Mouse (Mus musculus): Measurements from ENCODE around the gene Prss2. TPM values are rescaled to one million over a fixed set of nuclear protein-coding genes. Genes with fewer than 3 reads are reported as not detected.
"Not testable (repeated sequence)": the region's sequence is repeated elsewhere in the genome, so short reads cannot be mapped to it uniquely, and the experiment has no call there.

Prss2 gene
- total RNA-seq, 2 experiments from 2014 or later, result 892 TPM; not detected in 1

DNA sequence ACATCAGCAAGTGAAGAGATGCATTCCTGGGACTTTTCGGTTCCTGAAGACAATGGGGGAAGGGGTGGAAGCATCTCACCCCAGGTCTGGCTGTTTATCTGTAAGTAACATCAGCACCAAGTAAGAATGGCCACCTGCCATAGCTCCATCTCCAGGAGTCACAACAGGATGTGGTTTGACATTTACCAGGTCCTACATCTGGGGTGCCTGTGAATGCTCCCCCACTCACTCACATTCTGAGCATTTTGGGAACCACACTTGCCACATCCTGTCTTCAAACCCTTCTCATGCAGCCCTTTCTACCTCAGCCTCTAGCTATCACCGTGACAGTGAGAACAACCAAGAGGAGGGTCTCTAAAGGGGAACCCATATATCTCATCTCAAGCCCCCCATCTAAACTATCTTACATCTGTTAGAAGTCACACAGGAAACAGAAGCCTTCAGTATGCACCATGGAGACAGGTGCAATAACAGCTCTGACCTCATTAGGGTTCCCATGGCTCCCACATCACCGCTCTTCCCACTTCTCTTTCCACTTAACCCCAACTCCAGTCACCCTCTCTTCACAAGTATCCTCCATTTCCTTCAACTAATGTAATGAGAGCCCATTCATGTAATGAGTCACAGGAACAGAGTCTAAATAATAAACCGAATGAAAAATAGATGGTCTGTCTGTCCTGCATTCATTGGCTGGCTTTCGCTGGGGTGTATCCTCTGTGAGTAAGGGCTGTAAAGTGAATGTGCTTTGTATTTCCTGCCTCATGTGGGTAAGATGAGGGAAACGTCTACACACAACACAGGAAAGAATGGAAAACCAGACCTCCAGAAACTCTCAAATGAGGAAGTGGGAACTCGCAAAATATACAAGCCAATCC lies 32.9 kb downstream of the Prss2 start:
- DNase-seq (ENCODE audit: low spot score in 2 of 2), result no peak

GRCm38 (mm10) chr6:41556389-41556788 lies 34.8 kb downstream of the Prss2 start:
- DNase-seq (ENCODE audit: low spot score in 2 of 2), result no peak

DNA sequence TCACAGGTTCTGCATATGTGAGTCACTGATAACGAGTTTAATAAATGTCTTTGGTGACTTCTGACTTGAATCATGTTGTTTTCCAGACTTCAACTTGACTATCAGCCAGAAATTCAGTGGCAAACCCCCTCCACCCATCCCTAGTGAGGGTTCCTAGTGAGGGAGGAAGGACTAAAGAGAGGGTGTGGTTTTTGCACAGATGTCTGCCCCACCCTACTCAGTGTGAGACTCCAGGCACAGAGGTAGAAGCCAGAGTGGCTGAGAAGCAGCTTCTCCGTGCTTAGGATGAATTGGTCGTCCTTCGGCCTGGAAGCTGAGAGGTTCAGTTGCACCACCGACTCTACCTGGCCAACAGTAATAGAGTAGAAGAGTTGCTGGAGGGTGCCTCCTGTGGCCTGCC lies 35.9 kb downstream of the Prss2 start:
- DNase-seq (ENCODE audit: low spot score in 2 of 2), result no peak

GRCm38 (mm10) chr6:41558271-41558670 lies 36.7 kb downstream of the Prss2 start:
- DNase-seq (ENCODE audit: low spot score in 2 of 2), result no peak

DNA sequence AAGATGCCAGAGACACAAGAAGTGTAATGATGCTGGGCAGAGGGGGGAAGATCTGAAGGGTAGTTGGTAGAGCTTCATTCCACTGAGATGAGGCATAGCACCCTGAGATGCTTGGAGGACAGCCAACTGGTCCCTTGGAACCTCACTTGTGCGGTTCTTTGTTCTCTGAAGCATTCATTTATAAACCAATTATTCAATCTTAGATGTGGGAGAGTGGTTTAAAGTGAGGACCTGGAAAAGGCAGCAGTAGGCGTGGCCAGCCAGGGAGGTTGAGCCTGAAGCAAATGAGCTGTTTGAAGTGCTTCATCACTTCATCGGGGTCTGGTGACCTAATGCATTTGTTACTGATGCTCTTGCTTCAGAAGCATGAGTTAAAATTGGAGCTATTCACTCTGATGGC lies 37.7 kb downstream of the Prss2 start:
- no peak for DNase-seq (ENCODE audit: low spot score in 2 of 2)

GRCm38 (mm10) chr6:41560273-41560672 lies 38.7 kb downstream of the Prss2 start:
- DNase-seq (ENCODE audit: low spot score in 2 of 2), result no peak

DNA sequence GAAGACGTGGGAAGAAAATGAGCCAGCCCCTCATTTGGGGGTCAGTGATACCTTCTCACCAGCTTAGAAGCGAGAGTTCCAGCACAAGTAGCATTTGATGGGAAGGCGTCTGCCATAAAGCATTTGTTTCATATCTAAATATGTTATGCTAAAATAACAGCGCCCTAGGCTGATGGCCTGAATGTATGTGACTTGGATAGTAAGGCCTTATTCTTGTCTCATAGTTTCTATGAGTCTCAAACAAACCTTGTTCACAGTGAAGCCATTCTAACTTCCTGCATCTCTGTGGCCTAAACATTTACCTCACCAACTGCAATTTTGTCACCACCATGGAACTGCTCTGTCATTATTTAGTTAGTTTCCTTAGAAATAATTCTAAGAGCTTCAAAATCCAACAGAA lies 41.0 kb downstream of the Prss2 start:
- no peak for DNase-seq (ENCODE audit: low spot score in 2 of 2)

DNA sequence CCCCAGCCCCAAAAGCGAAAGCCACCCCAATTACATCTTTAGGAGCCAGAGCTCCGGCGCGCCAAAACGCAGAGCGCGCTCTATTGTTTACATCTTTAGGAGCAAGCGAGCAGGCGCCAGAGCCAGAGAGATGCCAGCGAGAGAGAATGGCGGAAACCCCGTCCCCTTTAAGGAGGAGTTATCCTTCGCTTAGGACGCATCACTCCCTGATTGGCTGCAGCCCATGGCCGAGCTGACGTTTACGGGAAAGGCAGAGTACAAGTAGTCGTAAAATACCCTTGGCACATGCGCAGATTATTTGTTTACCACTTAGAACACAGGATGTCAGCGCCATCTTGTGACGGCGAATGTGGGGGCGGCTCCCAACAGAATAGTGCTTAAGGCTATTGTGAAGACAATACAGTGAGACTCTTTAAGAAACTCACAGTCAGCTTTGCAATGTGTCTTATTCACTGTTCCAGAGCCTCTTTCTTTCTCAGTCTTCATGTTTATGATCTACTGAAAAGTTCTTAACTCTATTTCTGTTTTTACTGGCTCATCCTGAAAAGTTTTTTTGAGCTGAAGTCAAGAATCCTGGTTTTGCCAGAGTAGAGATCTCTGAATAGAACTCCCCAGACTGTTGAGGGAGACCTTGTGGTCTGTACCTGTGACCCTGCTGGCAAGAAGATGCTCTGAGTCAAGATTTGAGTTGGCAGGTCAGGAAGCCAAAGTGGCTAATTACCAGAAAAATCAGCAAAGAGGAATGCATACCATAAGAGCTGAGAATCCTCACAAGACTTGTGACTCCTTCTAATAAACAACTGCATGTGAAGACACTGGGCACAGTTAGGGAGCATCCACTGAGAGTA lies 41.7 kb downstream of the Prss2 start:
- not testable (repeated sequence) for DNase-seq (ENCODE audit: low spot score in 2 of 2)

DNA sequence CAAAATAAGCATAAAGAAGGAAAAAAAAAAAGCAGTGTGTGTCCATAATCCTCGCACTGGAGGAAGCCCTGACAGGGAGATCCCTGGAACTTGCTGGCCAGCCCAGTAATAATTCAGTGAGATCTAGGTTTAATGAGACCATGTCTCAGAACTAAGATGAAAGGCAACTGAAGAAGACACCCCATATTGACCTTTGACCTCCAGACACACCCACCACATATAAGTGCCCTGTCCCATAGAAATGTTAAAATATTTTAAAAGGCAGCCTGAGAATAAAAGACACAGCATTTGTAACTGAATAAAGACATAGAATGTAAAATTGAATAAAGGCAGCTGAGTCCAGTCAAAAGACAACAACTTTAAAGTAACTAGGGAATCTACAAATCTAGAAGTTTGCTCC lies 43.7 kb downstream of the Prss2 start:
- no peak for DNase-seq (ENCODE audit: low spot score in 2 of 2)

DNA sequence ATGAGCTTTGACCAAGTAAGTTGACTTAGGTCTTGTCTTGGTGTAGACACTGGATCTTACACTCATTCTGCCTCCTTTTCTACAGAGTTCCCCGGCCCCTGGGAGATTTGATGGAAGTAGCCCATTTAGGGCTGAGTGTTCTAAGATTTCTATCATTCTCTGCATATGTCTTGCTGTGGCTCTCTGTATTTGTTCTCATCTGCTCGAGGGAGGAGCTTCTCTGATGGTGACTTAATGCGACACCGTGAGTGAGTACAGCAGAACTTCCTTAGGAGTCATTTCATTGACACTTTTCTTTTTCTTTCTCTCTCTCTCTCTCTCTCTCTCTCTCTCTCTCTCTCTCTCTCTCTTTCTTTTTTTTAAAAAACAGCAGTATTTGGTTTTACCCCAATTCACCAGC lies 45.4 kb downstream of the Prss2 start:
- no peak for DNase-seq (ENCODE audit: low spot score in 2 of 2)

DNA sequence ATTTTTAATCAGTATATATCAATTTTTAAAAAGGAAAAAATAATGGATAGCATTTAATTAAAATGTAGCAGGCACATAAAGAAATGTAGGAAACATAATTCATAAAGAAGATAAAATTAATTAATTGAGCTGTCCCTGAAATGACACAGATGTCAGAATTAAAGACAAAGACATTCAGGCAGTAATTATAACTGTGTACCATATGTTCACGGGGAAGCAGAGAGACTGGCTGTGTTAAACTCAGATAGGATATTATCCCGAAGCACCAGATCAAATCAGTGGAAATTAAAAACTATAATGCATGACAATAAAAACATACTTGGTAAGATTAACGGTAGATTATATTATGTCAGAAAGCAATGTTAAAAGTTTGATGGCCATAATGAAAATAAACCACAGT lies 47.5 kb downstream of the Prss2 start:
- no peak for DNase-seq (ENCODE audit: low spot score in 2 of 2)

Other genes starting within 250 kb of the Prss2 start
- 100 to 1,000 TPM in 1 of 2 experiments, not detected in 1; 442 TPM for gene Try4, start 219.5 kb upstream of the Prss2 start, total RNA-seq (2021)
- gene Try5, start 204.9 kb upstream of the Prss2 start, total RNA-seq (2021), result 100 to 1,000 TPM in 1 of 2 experiments, not detected in 1; 769 TPM
- gene Try10, start 167.7 kb upstream of the Prss2 start, total RNA-seq (2021), result 100 to 1,000 TPM in 1 of 2 experiments, not detected in 1; 268 TPM
- 100 to 1,000 TPM in 1 of 2 experiments, not detected in 1; 365 TPM for gene Prss3, start 144.1 kb upstream of the Prss2 start, total RNA-seq (2021)
- gene Gm5771, start 129.4 kb upstream of the Prss2 start, total RNA-seq (2021), result 100 to 1,000 TPM in 1 of 2 experiments, not detected in 1; 290 TPM
- 100 to 1,000 TPM in 1 of 2 experiments, not detected in 1; 329 TPM for gene Gm10334, start 75.6 kb upstream of the Prss2 start, total RNA-seq (2021)
- 100 to 1,000 TPM in 1 of 2 experiments, not detected in 1; 571 TPM for gene Prss1, start 62.9 kb upstream of the Prss2 start, total RNA-seq (2021)
- 10 to 100 TPM; 27.5 to 28.7 TPM for gene Ephb6, start 83.7 kb downstream of the Prss2 start, total RNA-seq (2021)
- 1 to 10 TPM in 1 of 2 experiments, not detected in 1; 1.4 TPM for gene Trpv6, start 114.6 kb downstream of the Prss2 start, total RNA-seq (2021)
- 1 to 10 TPM in 1 of 2 experiments, not detected in 1; 1.2 TPM for gene Trpv5, start 159.0 kb downstream of the Prss2 start, total RNA-seq (2021)
- gene Llcfc1, start 162.6 kb downstream of the Prss2 start, total RNA-seq (2021), result not detected
- gene Kel, start 182.6 kb downstream of the Prss2 start, total RNA-seq (2021), result 10 to 100 TPM in 1 of 2 experiments, 1 to 10 TPM in 1; 6.2 to 14.8 TPM

All from adrenal gland, postnatal 4 days (tissue).